Mouse (Mus musculus): ENCODE data around the gene Ppard. TPM values are rescaled to one million over a fixed set of nuclear protein-coding genes. Genes with fewer than 3 reads are reported as not detected.

The Ppard gene
- polyA plus RNA-seq, 1 experiment from 2014 or later = 0.77 TPM

- peaks cover 15% of the 10 kb centered on the region for H3K4me1 ChIP-seq (ENCODE audit: control insufficient read depth, low read depth, low read length)
- no peak overlapping the region for H3K9ac ChIP-seq (ENCODE audit: low read depth, low read length)
- no peaks in the 10 kb centered on the region for H3K27me3 ChIP-seq (ENCODE audit: control insufficient read depth, insufficient read depth, low read depth, low read length)
- no peak overlapping the region for H3K27ac ChIP-seq (ENCODE audit: low read length)
- 51% methylated on average over 4 of the region's 4 CpGs for WGBS (ENCODE audit: insufficient replicate concordance)
- no peak overlapping the region for H3K4me2 ChIP-seq (ENCODE audit: low read depth, low read length)
- no peaks in the 10 kb centered on the region for H3K36me3 ChIP-seq (ENCODE audit: control insufficient read depth, insufficient read depth)
- ATAC-seq (ENCODE audit: low read depth) = no peak
- H3K9me3 ChIP-seq (replicated peaks; ENCODE audit: control insufficient read depth, low read length) = no peaks in the 10 kb centered on the region
- H3K4me3 ChIP-seq (ENCODE audit: low read depth, low read length) = no peak overlapping the region
These were observed 61.2 kb downstream of the Ppard start for GRCm38 (mm10) chr17:28293716-28294115.

- no peak overlapping the region for H3K27ac ChIP-seq (ENCODE audit: low read length)
These were observed 62.2 kb downstream of the Ppard start for GRCm38 (mm10) chr17:28294449-28295333.

DNA sequence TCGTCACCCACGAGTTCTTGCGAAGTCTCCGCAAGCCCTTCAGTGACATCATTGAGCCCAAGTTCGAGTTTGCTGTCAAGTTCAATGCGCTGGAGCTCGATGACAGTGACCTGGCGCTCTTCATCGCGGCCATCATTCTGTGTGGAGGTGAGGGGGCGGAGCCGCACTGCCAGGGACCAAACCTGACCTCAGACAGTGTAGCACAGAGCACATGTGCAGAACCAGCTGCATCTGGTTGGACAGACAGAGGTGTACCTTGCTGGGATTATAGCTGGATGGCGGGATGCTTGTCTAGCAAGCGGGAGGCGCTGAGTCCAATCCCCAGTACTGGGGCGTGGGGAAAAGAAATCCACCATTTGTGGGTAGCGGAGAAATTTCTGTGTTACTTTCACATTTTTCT is 66.4 kb downstream of the Ppard start:
- H3K9ac ChIP-seq (ENCODE audit: low read depth, low read length) = no peak overlapping the region
- no peak overlapping the region for H3K27ac ChIP-seq (ENCODE audit: low read length)
- WGBS (ENCODE audit: insufficient replicate concordance) = 84% methylated on average over 17 of the region's 17 CpGs
- H3K4me1 ChIP-seq (ENCODE audit: control insufficient read depth, low read depth, low read length) = no peaks in the 10 kb centered on the region
- no peaks in the 10 kb centered on the region for H3K9me3 ChIP-seq (replicated peaks; ENCODE audit: control insufficient read depth, low read length)
- H3K27me3 ChIP-seq (ENCODE audit: control insufficient read depth, insufficient read depth, low read depth, low read length) = no peaks in the 10 kb centered on the region
- ATAC-seq (ENCODE audit: low read depth) = no peak
- H3K4me3 ChIP-seq (ENCODE audit: low read depth, low read length) = no peak overlapping the region
- no peaks in the 10 kb centered on the region for H3K36me3 ChIP-seq (ENCODE audit: control insufficient read depth, insufficient read depth)
- no peak overlapping the region for H3K4me2 ChIP-seq (ENCODE audit: low read depth, low read length)

More at GRCm38 (mm10) chr17:28294449-28295333, 62.2 kb downstream of the Ppard start:
- WGBS (ENCODE audit: insufficient replicate concordance) = 38% methylated on average over 17 of the region's 17 CpGs
- peaks cover 15% of the 10 kb centered on the region for H3K4me1 ChIP-seq (ENCODE audit: control insufficient read depth, low read depth, low read length)
- no peaks in the 10 kb centered on the region for H3K9me3 ChIP-seq (replicated peaks; ENCODE audit: control insufficient read depth, low read length)
- no peak overlapping the region for H3K4me3 ChIP-seq (ENCODE audit: low read depth, low read length)
- no peak overlapping the region for H3K4me2 ChIP-seq (ENCODE audit: low read depth, low read length)
- no peaks in the 10 kb centered on the region for H3K36me3 ChIP-seq (ENCODE audit: control insufficient read depth, insufficient read depth)
- peak; percentile 15; the same call in 1 of the 2 replicates for ATAC-seq (ENCODE audit: low read depth)
- no peak overlapping the region for H3K9ac ChIP-seq (ENCODE audit: low read depth, low read length)
- H3K27me3 ChIP-seq (ENCODE audit: control insufficient read depth, insufficient read depth, low read depth, low read length) = no peaks in the 10 kb centered on the region

GRCm38 (mm10) chr17:28299669-28300320 is 67.3 kb downstream of the Ppard start:
- no peaks in the 10 kb centered on the region for H3K4me1 ChIP-seq (ENCODE audit: control insufficient read depth, low read depth, low read length)
- H3K4me2 ChIP-seq (ENCODE audit: low read depth, low read length) = no peak overlapping the region
- ATAC-seq (ENCODE audit: low read depth) = no peak
- no peak overlapping the region for H3K4me3 ChIP-seq (ENCODE audit: low read depth, low read length)
- no peaks in the 10 kb centered on the region for H3K27me3 ChIP-seq (ENCODE audit: control insufficient read depth, insufficient read depth, low read depth, low read length)
- no peaks in the 10 kb centered on the region for H3K36me3 ChIP-seq (ENCODE audit: control insufficient read depth, insufficient read depth)
- WGBS (ENCODE audit: insufficient replicate concordance) = 54% methylated on average over 8 of the region's 11 CpGs
- H3K9me3 ChIP-seq (replicated peaks; ENCODE audit: control insufficient read depth, low read length) = no peaks in the 10 kb centered on the region
- no peak overlapping the region for H3K27ac ChIP-seq (ENCODE audit: low read length)
- H3K9ac ChIP-seq (ENCODE audit: low read depth, low read length) = no peak overlapping the region

DNA sequence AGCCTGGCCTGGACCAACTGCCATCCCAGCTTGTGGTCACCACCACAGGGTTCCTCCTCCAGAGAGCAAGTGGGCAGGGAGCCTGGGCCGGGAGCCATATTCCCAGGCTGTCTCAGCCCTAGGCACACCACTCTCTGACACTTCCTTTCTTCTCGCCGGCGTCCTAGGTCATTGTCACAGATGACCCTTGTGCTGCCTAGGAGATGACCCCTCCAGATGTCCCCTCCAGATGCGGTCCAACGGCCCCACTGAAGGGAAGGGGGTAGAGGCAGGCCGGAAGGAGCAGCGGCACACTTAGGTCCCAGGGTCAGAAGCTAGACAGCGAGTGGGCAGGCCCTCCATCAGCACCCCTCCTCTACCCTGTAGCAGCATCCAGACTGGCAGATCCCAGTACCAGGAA is 67.8 kb downstream of the Ppard start:
- Histone ChIP-seq H3K4me1 (ENCODE audit: control insufficient read depth, low read depth, low read length) (no peaks in the 10 kb centered on the region), H3K4me2 (ENCODE audit: low read depth, low read length) (no peak overlapping the region), H3K9ac (ENCODE audit: low read depth, low read length) (no peak overlapping the region), H3K27ac (ENCODE audit: low read length) (no peak overlapping the region), H3K9me3 (replicated peaks; ENCODE audit: control insufficient read depth, low read length) (no peaks in the 10 kb centered on the region), H3K36me3 (ENCODE audit: control insufficient read depth, insufficient read depth) (no peaks in the 10 kb centered on the region), H3K4me3 (ENCODE audit: low read depth, low read length) (no peak overlapping the region), H3K27me3 (ENCODE audit: control insufficient read depth, insufficient read depth, low read depth, low read length) (no peaks in the 10 kb centered on the region)
- no peak for ATAC-seq (ENCODE audit: low read depth)
- 71% methylated on average over 9 of the region's 9 CpGs for WGBS (ENCODE audit: insufficient replicate concordance)

GRCm38 (mm10) chr17:28300850-28301249 is 68.3 kb downstream of the Ppard start:
- no peaks in the 10 kb centered on the region for H3K9me3 ChIP-seq (replicated peaks; ENCODE audit: control insufficient read depth, low read length)
- H3K4me1 ChIP-seq (ENCODE audit: control insufficient read depth, low read depth, low read length) = no peaks in the 10 kb centered on the region
- no peak overlapping the region for H3K27ac ChIP-seq (ENCODE audit: low read length)
- H3K36me3 ChIP-seq (ENCODE audit: control insufficient read depth, insufficient read depth) = no peaks in the 10 kb centered on the region
- H3K9ac ChIP-seq (ENCODE audit: low read depth, low read length) = no peak overlapping the region
- 64% methylated on average over 3 of the region's 3 CpGs for WGBS (ENCODE audit: insufficient replicate concordance)
- no peak for ATAC-seq (ENCODE audit: low read depth)
- H3K4me2 ChIP-seq (ENCODE audit: low read depth, low read length) = no peak overlapping the region
- H3K4me3 ChIP-seq (ENCODE audit: low read depth, low read length) = no peak overlapping the region
- H3K27me3 ChIP-seq (ENCODE audit: control insufficient read depth, insufficient read depth, low read depth, low read length) = no peaks in the 10 kb centered on the region

DNA sequence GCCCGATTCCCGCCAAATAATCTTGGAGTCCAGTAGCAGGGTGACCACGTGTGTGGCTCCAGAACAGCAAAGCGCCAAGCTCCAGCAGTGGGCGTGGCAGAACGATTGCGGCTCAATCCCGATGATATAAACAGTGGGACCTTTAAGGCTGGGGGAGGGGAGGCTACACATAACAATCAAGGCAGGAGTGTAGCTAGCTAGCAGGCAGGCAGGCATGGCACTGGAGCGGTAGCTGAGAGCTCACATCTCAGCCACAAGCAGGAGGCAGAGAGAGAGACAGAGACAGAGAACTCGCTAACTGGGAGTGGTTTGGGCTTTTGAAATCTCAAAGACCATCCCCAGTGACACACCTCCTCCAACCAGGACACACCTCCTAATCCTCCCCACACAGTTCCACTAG is 72.7 kb downstream of the Ppard start:
- WGBS (ENCODE audit: insufficient replicate concordance) = 55% methylated on average over 10 of the region's 10 CpGs
- no peak overlapping the region for H3K4me2 ChIP-seq (ENCODE audit: low read depth, low read length)
- no peak for ATAC-seq (ENCODE audit: low read depth)
- no peak overlapping the region for H3K9ac ChIP-seq (ENCODE audit: low read depth, low read length)
- no peak overlapping the region for H3K27ac ChIP-seq (ENCODE audit: low read length)
- no peaks in the 10 kb centered on the region for H3K27me3 ChIP-seq (ENCODE audit: control insufficient read depth, insufficient read depth, low read depth, low read length)
- no peaks in the 10 kb centered on the region for H3K36me3 ChIP-seq (ENCODE audit: control insufficient read depth, insufficient read depth)
- H3K4me3 ChIP-seq (ENCODE audit: low read depth, low read length) = no peak overlapping the region
- peaks cover 6% of the 10 kb centered on the region for H3K4me1 ChIP-seq (ENCODE audit: control insufficient read depth, low read depth, low read length)
- H3K9me3 ChIP-seq (replicated peaks; ENCODE audit: control insufficient read depth, low read length) = no peaks in the 10 kb centered on the region

DNA sequence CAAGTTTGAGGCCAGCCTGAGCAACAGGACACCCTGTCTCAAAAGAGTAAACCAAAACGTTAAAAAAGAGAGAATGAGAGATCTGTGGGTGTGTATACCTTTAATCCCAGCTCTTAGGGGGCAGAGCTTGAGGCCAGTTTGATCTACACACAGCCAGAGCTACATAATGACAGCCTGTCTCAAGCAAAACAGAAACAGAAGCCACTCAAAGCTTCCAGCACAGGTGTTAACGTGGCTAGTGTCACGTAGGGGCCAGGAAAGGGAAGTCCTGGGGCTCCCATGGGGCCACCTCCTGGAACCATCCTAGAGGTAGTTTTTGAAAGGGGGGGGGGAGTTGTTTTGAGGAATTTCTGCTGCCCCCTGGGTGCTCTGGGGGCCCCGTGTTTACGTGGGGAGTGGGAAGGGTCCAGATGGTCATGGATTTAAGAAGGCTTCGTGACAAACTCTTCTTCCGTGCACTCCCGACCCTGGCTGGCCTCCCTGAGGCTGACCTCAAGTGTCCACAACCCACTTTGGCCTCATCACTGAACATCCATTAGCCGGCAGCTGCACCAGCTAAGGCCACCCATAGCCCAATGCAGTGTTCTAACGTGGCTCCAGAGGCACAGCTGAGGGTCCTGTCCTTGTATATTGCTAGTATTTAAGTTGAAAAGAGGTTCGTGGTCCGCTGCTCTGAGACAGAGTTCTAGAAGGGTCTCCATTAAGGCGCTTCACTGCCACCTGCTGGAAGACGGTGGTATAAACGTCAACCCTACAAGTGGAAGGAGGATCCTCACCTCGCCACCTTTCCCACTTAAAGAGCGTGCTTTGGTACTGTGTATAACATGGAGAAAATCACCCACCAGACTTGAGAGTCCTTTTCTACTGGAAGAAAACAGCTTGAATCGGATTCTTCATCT is 76.0 kb downstream of the Ppard start:
- ATAC-seq (ENCODE audit: low read depth) = no peak
- Histone ChIP-seq H3K4me3 (ENCODE audit: low read depth, low read length) (no peak overlapping the region), H3K27me3 (ENCODE audit: control insufficient read depth, insufficient read depth, low read depth, low read length) (no peaks in the 10 kb centered on the region)

More for the DNA sequence above, 76.0 kb downstream of the Ppard start:
- 14% methylated on average over 18 of the region's 18 CpGs for WGBS (ENCODE audit: insufficient replicate concordance)
- no peaks in the 10 kb centered on the region for H3K36me3 ChIP-seq (ENCODE audit: control insufficient read depth, insufficient read depth)
- H3K9me3 ChIP-seq (replicated peaks; ENCODE audit: control insufficient read depth, low read length) = no peaks in the 10 kb centered on the region
- H3K4me1 ChIP-seq (ENCODE audit: control insufficient read depth, low read depth, low read length) = peaks cover 16% of the 10 kb centered on the region
- no peak overlapping the region for H3K27ac ChIP-seq (ENCODE audit: low read length)
- peak overlapping the region; percentile 12; the same call in 1 of the 2 replicates for H3K9ac ChIP-seq (ENCODE audit: low read depth, low read length)
- H3K4me2 ChIP-seq (ENCODE audit: low read depth, low read length) = peak overlapping the region; percentile 41

Measured in liver, embryonic 16.5 days (tissue).